Mouse (Mus musculus): ENCODE measurements at regions not wholly inside any gene's neighbourhood (a gene's known extent, or its start where the extent isn't known, plus 50 kb on each side); places are given as distances from the start of the nearest gene placed in this dataset.

- TF ChIP-seq CTCF (IDR thresholded peaks at IDR 0.05; ENCODE audit: extremely low read depth, insufficient read length, insufficient replicate concordance, low read depth, low read length) = no peak
- TF ChIP-seq POLR2A (IDR thresholded peaks at IDR 0.05; ENCODE audit: low read depth, low read length) = no peak
Observed at GRCm38 (mm10) chr6:51178061-51178791, 254.2 kb upstream of the Nfe2l3 start.

Measured in small intestine, adult 2 months (tissue).